Mouse (Mus musculus): Measurements from ENCODE around the gene Sycp1. TPM values are rescaled to one million over a fixed set of nuclear protein-coding genes. Genes with fewer than 3 reads are reported as not detected.

The Sycp1 gene
- total and polyA plus RNA-seq, 3 experiments = not detected

DNA sequence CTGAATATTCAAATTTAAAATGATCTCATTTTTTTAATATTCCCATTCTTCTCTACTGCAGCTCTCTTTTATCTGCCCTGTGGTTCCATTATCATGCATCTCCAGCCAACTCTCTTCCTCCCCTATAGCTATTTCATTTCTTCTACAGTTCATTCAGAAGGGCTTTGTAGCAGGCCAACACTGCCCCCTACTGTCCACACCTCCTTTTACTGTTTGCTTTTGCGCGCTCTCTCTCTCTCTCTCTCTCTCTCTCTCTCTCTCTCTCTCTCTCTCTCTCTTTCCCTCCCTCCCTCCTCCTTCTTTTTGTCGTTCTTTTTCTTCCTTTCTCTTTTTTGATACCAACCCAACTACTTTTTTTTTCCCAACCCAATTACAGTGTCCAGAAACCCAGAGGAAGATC, 132.0 kb downstream of the Sycp1 start:
- no peaks in the 10 kb centered on the region for H3K4me1 ChIP-seq (ENCODE audit: control insufficient read depth in 1 of 2, insufficient read depth in 2 of 2)
- no peaks in the 10 kb centered on the region for H3K79me2 ChIP-seq (replicated peaks; ENCODE audit: control insufficient read depth, extremely low read depth, insufficient read depth, poor library complexity, severe bottlenecking)
- H3K9ac ChIP-seq (ENCODE audit: insufficient read depth, low read depth) = no peak overlapping the region
- H3K27ac ChIP-seq (ENCODE audit: insufficient read depth, low read depth) = no peak overlapping the region
- no peaks in the 10 kb centered on the region for H3K36me3 ChIP-seq (replicated peaks in 1 of 2; ENCODE audit: control insufficient read depth in 1 of 2, insufficient read depth in 1 of 2, low read length in 1 of 2)
- DNase-seq (ENCODE audit: extremely low read depth) = peak; percentile 79
- TF ChIP-seq MEF2A (IDR thresholded peaks at IDR 0.05; ENCODE audit: borderline replicate concordance, low read depth, low read length) (no peak), MYC (IDR thresholded peaks at IDR 0.05; ENCODE audit: low read depth, low read length) (no peak), JUND (conservative IDR thresholded peaks at IDR 0.05; ENCODE audit: low read depth, low read length) (peak; percentile 76; the same call in 1 of the 2 replicates), JUN (IDR thresholded peaks at IDR 0.05; ENCODE audit: insufficient read depth, low read depth, low read length) (no peak), MXI1 (IDR thresholded peaks at IDR 0.05; ENCODE audit: low read depth, low read length) (no peak), CHD2 (IDR thresholded peaks at IDR 0.05; ENCODE audit: low read length) (no peak), USF1 (IDR thresholded peaks at IDR 0.05; ENCODE audit: low read depth, low read length) (no peak), UBTF (IDR thresholded peaks at IDR 0.05; ENCODE audit: low read depth, low read length) (no peak), TCF12 (IDR thresholded peaks at IDR 0.05; ENCODE audit: low read depth, low read length) (no peak), GABPA (IDR thresholded peaks at IDR 0.05; ENCODE audit: insufficient replicate concordance, low read depth, low read length) (no peak), KAT2A (IDR thresholded peaks at IDR 0.05; ENCODE audit: insufficient replicate concordance, low read length) (no peak), E2F4 (IDR thresholded peaks at IDR 0.05; ENCODE audit: insufficient replicate concordance, low read depth, low read length) (no peak), POLR2A (IDR thresholded peaks at IDR 0.05; ENCODE audit: low read depth, low read length) (no peak), MAFK (IDR thresholded peaks at IDR 0.05; ENCODE audit: insufficient replicate concordance, low read length) (no peak), POLR2AphosphoS2 (IDR thresholded peaks at IDR 0.05; ENCODE audit: low read depth, low read length) (no peak), ZMIZ1 (IDR thresholded peaks at IDR 0.05; ENCODE audit: low read depth, low read length) (no peak), ETS1 (conservative IDR thresholded peaks at IDR 0.05; ENCODE audit: low read depth, low read length) (no peak), NELFE (IDR thresholded peaks at IDR 0.05; ENCODE audit: low read depth, low read length) (no peak), HCFC1 (IDR thresholded peaks at IDR 0.05; ENCODE audit: low read depth, low read length) (no peak), EP300 (IDR thresholded peaks at IDR 0.05; ENCODE audit: low read length) (no peak), IRF4 (IDR thresholded peaks at IDR 0.05; ENCODE audit: low read depth, low read length) (no peak), ELF1 (IDR thresholded peaks at IDR 0.05; ENCODE audit: low read depth, low read length) (no peak), CHD1 (IDR thresholded peaks at IDR 0.05; ENCODE audit: low read depth, low read length) (no peak), ZNF384 (IDR thresholded peaks at IDR 0.05; ENCODE audit: low read depth, low read length) (no peak), ZKSCAN1 (IDR thresholded peaks at IDR 0.05; ENCODE audit: borderline replicate concordance, low read depth, low read length) (no peak), ZC3H11A (IDR thresholded peaks at IDR 0.05; ENCODE audit: low read depth, low read length) (peak; percentile 80), PAX5 (IDR thresholded peaks at IDR 0.05; ENCODE audit: low read length) (no peak), MAZ (IDR thresholded peaks at IDR 0.05; ENCODE audit: low read depth, low read length) (no peak), CTCF (conservative IDR thresholded peaks at IDR 0.05 in 1 of 2, IDR thresholded peaks at IDR 0.05 in 1 of 2; ENCODE audit: low read depth in 2 of 2, low read length in 2 of 2) (peak; percentile 35 to 88; a peak in 3 of 4 replicates), RAD21 (IDR thresholded peaks at IDR 0.05; ENCODE audit: low read depth, low read length) (peak; percentile 80), USF2 (conservative IDR thresholded peaks at IDR 0.05; ENCODE audit: low read depth, low read length) (no peak), NRF1 (IDR thresholded peaks at IDR 0.05; ENCODE audit: low read depth, low read length) (no peak), MAX (IDR thresholded peaks at IDR 0.05; ENCODE audit: low read length) (no peak), RCOR1 (conservative IDR thresholded peaks at IDR 0.05; ENCODE audit: low read depth, low read length) (no peak), TBP (conservative IDR thresholded peaks at IDR 0.05; ENCODE audit: low read depth, low read length) (no peak), SIN3A (IDR thresholded peaks at IDR 0.05; ENCODE audit: low read length) (no peak), SMC3 (IDR thresholded peaks at IDR 0.05; ENCODE audit: low read depth, low read length) (peak; percentile 89), BHLHE40 (IDR thresholded peaks at IDR 0.05; ENCODE audit: low read depth, low read length) (no peak)
- no peak overlapping the region for H3K4me3 ChIP-seq (replicated peaks in 1 of 3; ENCODE audit: low read depth in 2 of 3, low read length in 2 of 3, poor library complexity in 1 of 3)
- H3K27me3 ChIP-seq (replicated peaks) = peaks cover 3% of the 10 kb centered on the region
- dilution Hi-C loops (cut with MboI; ENCODE audit: extremely low pct_ligation_motif_present, extremely low pct_unique_long_range_greater_than_20kb, low sequenced_read_pairs) = no loop called here
- H3K9me3 ChIP-seq (replicated peaks; ENCODE audit: low read length) = peaks cover 3% of the 10 kb centered on the region
- no peak overlapping the region for H3K4me2 ChIP-seq (ENCODE audit: insufficient read depth, low read depth, poor library complexity, severe bottlenecking)
- in situ Hi-C loops (cut with MboI; ENCODE audit: low pct_ligation_motif_present, low pct_unique_long_range_greater_than_20kb, low sequenced_read_pairs) = no loop called here

Measured in CH12.LX (cell line).